Mouse (Mus musculus) cerebellum, adult 2 months (tissue): ENCODE data around the gene Gucy2g.

Source experiments
- CTCF ChIP-seq: fragments of 200-500 bp; IDR thresholded peaks from 2 replicates; pipeline ENCODE4 v1.5.1; 2011; ENCODE audit warnings: low read depth, mild to moderate bottlenecking, control low read depth, low read length, moderate library complexity, borderline replicate concordance; ENCODE audit not compliant: insufficient read depth
- POLR2A ChIP-seq: fragments of 200-500 bp; IDR thresholded peaks from 2 replicates; pipeline ENCODE4 v1.6.1; 2011; ENCODE audit warnings: low read length, control low read depth, borderline replicate concordance; ENCODE audit not compliant: insufficient read depth

DNA sequence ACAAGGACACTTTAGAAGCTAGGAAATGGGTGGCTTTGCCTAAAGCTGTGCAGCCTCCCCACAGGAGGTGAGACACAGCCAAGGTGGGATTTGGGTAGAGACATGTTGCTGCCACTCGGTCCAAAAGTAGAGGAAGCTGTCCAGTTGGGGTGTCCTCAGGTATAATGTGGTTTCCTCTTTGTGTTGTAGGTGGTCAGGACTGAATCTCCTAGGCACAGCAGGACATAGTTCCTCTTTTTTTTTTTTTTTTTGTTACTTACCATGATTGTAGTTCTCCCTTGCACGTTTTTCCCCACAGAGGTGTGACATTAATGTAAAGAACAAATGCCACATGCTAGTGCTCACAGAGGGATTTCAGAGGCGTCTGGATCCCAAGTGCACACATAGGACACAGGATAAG lies 24.2 kb upstream of the Gucy2g start:
- no peak for TF ChIP-seq CTCF
- no peak for TF ChIP-seq POLR2A
